Mouse (Mus musculus) midbrain, embryonic 13.5 days (tissue): ENCODE results near the gene Fam189a2. TPM values are rescaled to one million over a fixed set of nuclear protein-coding genes. Genes with fewer than 3 reads are reported as not detected.

Experiments used
- ATAC-seq: fragments of 200-750 bp; cut with Nextera tagmentation; 2 replicates; pipeline ENCODE4 v1.8.0; 2017; ENCODE audit warnings: mild to moderate bottlenecking, moderate TSS enrichment, moderate library complexity
- H3K27ac ChIP-seq: fragments of 300-500 bp; sonication (generic); 2 replicates; pipeline ENCODE4 v1.5.1; 2015; ENCODE audit warnings: inconsistent platforms, mild to moderate bottlenecking, moderate library complexity
- H3K27me3 ChIP-seq: fragments of 300-500 bp; sonication (generic); 2 replicates; pipeline ENCODE4 v1.6.1; 2015; ENCODE audit warnings: mild to moderate bottlenecking, inconsistent platforms
- H3K36me3 ChIP-seq: fragments of 300-500 bp; sonication (generic); 2 replicates; pipeline ENCODE4 v1.6.1; 2015; ENCODE audit warnings: mild to moderate bottlenecking, inconsistent platforms
- H3K4me1 ChIP-seq: fragments of 300-500 bp; sonication (generic); replicated peaks from 2 replicates; pipeline ENCODE4 v1.6.1; 2015; ENCODE audit warnings: inconsistent platforms
- H3K4me2 ChIP-seq: fragments of 300-500 bp; sonication (generic); replicated peaks from 2 replicates; pipeline ENCODE4 v1.6.1; 2015; ENCODE audit warnings: moderate library complexity, mild to moderate bottlenecking, inconsistent platforms
- H3K4me3 ChIP-seq: fragments of 300-500 bp; sonication (generic); replicated peaks from 2 replicates; pipeline ENCODE4 v1.5.1; 2015; ENCODE audit warnings: mild to moderate bottlenecking, inconsistent platforms
- H3K9ac ChIP-seq: fragments of 300-500 bp; sonication (generic); replicated peaks from 2 replicates; pipeline ENCODE4 v1.6.1; 2015; ENCODE audit warnings: mild to moderate bottlenecking, inconsistent platforms
- H3K9me3 ChIP-seq: fragments of 300-500 bp; sonication (generic); 2 replicates; pipeline ENCODE4 v1.6.1; 2016; ENCODE audit warnings: mild to moderate bottlenecking, inconsistent platforms
- WGBS: fragments of 180-500 bp; shearing (Covaris S2); methylation state at CpG from one replicate; pipeline ENCODE4 v1.1.7; 2015; 5-methylcytosine and 5-hydroxymethylcytosine counted together
- polyA plus RNA-seq: library from polyadenylated mRNA; unstranded; fragments of >200 nt; fragmentation: Nextera tagmentation; extraction: Ambion mirVana; gene quantifications from 2 replicates; pipeline ENCODE4 v1.2.1, GENCODE M21; 2015

The Fam189a2 gene
- polyA plus RNA-seq, 1 experiment from 2014 or later: 1.4 TPM

GRCm38 (mm10) chr19:24024131-24024530 is 6.7 kb downstream of the Fam189a2 start:
- Histone ChIP-seq H3K36me3 (no peaks in the 10 kb centered on the region), H3K27ac (no peak overlapping the region), H3K9me3 (no peaks in the 10 kb centered on the region), H3K4me2 (no peak overlapping the region), H3K9ac (no peak overlapping the region), H3K27me3 (peaks cover 13% of the 10 kb centered on the region), H3K4me1 (peaks cover 25% of the 10 kb centered on the region), H3K4me3 (no peak overlapping the region)
- 8% methylated on average over 9 of the region's 9 CpGs for WGBS
- ATAC-seq: peak; percentile 48; the same call in 1 of the 2 replicates

- H3K27me3 ChIP-seq: peaks cover 6% of the 10 kb centered on the region; the same call in 1 of the 2 replicates
- H3K9ac ChIP-seq: no peak overlapping the region
- WGBS: 79% methylated on average over 7 of the region's 7 CpGs
- H3K27ac ChIP-seq: peak overlapping the region; percentile 14; the same call in 1 of the 2 replicates
- ATAC-seq: no peak
- peaks cover 25% of the 10 kb centered on the region for H3K4me1 ChIP-seq
- no peaks in the 10 kb centered on the region for H3K36me3 ChIP-seq
- H3K4me2 ChIP-seq: no peak overlapping the region
- H3K4me3 ChIP-seq: no peak overlapping the region
- H3K9me3 ChIP-seq: no peaks in the 10 kb centered on the region
These were observed 7.5 kb downstream of the Fam189a2 start for GRCm38 (mm10) chr19:24023351-24023750.

- ATAC-seq: no peak
- H3K27me3 ChIP-seq: peaks cover under 1% of the 10 kb centered on the region; the same call in 1 of the 2 replicates
- no peaks in the 10 kb centered on the region for H3K9me3 ChIP-seq
- no peak overlapping the region for H3K27ac ChIP-seq
- H3K9ac ChIP-seq: no peak overlapping the region
- WGBS: 82% methylated on average over 3 of the region's 3 CpGs
- H3K4me1 ChIP-seq: peaks cover 29% of the 10 kb centered on the region
- no peak overlapping the region for H3K4me2 ChIP-seq
- H3K36me3 ChIP-seq: no peaks in the 10 kb centered on the region
- no peak overlapping the region for H3K4me3 ChIP-seq
These were observed 8.0 kb downstream of the Fam189a2 start for GRCm38 (mm10) chr19:24022771-24023170.

- H3K9ac ChIP-seq: no peak overlapping the region
- H3K9me3 ChIP-seq: no peaks in the 10 kb centered on the region
- WGBS: 92% methylated on average over 6 of the region's 6 CpGs
- no peaks in the 10 kb centered on the region for H3K36me3 ChIP-seq
- no peak for ATAC-seq
- no peaks in the 10 kb centered on the region; the same call in 1 of the 2 replicates for H3K27me3 ChIP-seq
- no peak overlapping the region for H3K4me3 ChIP-seq
- H3K4me2 ChIP-seq: no peak overlapping the region
- peaks cover 32% of the 10 kb centered on the region for H3K4me1 ChIP-seq
- H3K27ac ChIP-seq: no peak overlapping the region
These were observed 8.5 kb downstream of the Fam189a2 start for GRCm38 (mm10) chr19:24022301-24022700.

GRCm38 (mm10) chr19:24020736-24021135 is 10.1 kb downstream of the Fam189a2 start:
- H3K4me2 ChIP-seq: no peak overlapping the region
- WGBS: 88% methylated on average over 3 of the region's 3 CpGs
- peaks cover 41% of the 10 kb centered on the region for H3K4me1 ChIP-seq
- no peaks in the 10 kb centered on the region for H3K9me3 ChIP-seq
- no peak overlapping the region for H3K4me3 ChIP-seq
- no peak for ATAC-seq
- H3K27me3 ChIP-seq: no peaks in the 10 kb centered on the region; the same call in 1 of the 2 replicates
- H3K36me3 ChIP-seq: no peaks in the 10 kb centered on the region
- H3K27ac ChIP-seq: no peak overlapping the region
- no peak overlapping the region for H3K9ac ChIP-seq

- ATAC-seq: no peak
- no peak overlapping the region for H3K4me3 ChIP-seq
- H3K9ac ChIP-seq: no peak overlapping the region
- WGBS: 87% methylated on average over 9 of the region's 9 CpGs
- no peak overlapping the region for H3K4me2 ChIP-seq
- H3K9me3 ChIP-seq: no peaks in the 10 kb centered on the region
- H3K27me3 ChIP-seq: no peaks in the 10 kb centered on the region
- H3K27ac ChIP-seq: no peak overlapping the region
- H3K36me3 ChIP-seq: no peaks in the 10 kb centered on the region
- peaks cover 30% of the 10 kb centered on the region for H3K4me1 ChIP-seq
These were observed 11.2 kb downstream of the Fam189a2 start for GRCm38 (mm10) chr19:24019609-24020008.

- H3K27ac ChIP-seq: no peak overlapping the region
- H3K36me3 ChIP-seq: no peaks in the 10 kb centered on the region
- H3K4me1 ChIP-seq: peaks cover 22% of the 10 kb centered on the region
- H3K9ac ChIP-seq: no peak overlapping the region
- WGBS: 90% methylated on average over 3 of the region's 3 CpGs
- H3K4me2 ChIP-seq: no peak overlapping the region
- no peaks in the 10 kb centered on the region for H3K9me3 ChIP-seq
- no peak for ATAC-seq
- H3K4me3 ChIP-seq: no peak overlapping the region
- no peaks in the 10 kb centered on the region for H3K27me3 ChIP-seq
These were observed 12.4 kb downstream of the Fam189a2 start for GRCm38 (mm10) chr19:24018396-24018795.

GRCm38 (mm10) chr19:24017892-24018291 is 12.9 kb downstream of the Fam189a2 start:
- Histone ChIP-seq H3K4me1 (peaks cover 19% of the 10 kb centered on the region), H3K9me3 (no peaks in the 10 kb centered on the region), H3K27me3 (no peaks in the 10 kb centered on the region), H3K4me2 (no peak overlapping the region), H3K27ac (no peak overlapping the region), H3K36me3 (no peaks in the 10 kb centered on the region), H3K4me3 (no peak overlapping the region), H3K9ac (no peak overlapping the region)
- ATAC-seq: no peak
- 71% methylated on average over 3 of the region's 3 CpGs for WGBS

GRCm38 (mm10) chr19:24017427-24017826 is 13.4 kb downstream of the Fam189a2 start:
- Histone ChIP-seq H3K36me3 (no peaks in the 10 kb centered on the region), H3K4me3 (no peak overlapping the region), H3K4me1 (peaks cover 19% of the 10 kb centered on the region), H3K9me3 (no peaks in the 10 kb centered on the region), H3K9ac (no peak overlapping the region), H3K4me2 (no peak overlapping the region), H3K27ac (peak overlapping the region; percentile 55; the same call in 1 of the 2 replicates), H3K27me3 (no peaks in the 10 kb centered on the region)
- 22% methylated on average over 1 of the region's 1 CpGs for WGBS
- ATAC-seq: no peak

GRCm38 (mm10) chr19:24016706-24017386 is 14.0 kb downstream of the Fam189a2 start:
- Histone ChIP-seq H3K27ac (peak overlapping the region; percentile 55), H3K9me3 (peaks cover 2% of the 10 kb centered on the region; the same call in 1 of the 2 replicates), H3K27me3 (no peaks in the 10 kb centered on the region), H3K36me3 (no peaks in the 10 kb centered on the region), H3K4me1 (peaks cover 19% of the 10 kb centered on the region), H3K4me2 (no peak overlapping the region), H3K9ac (no peak overlapping the region), H3K4me3 (no peak overlapping the region)
- WGBS: 7% methylated on average over 3 of the region's 3 CpGs
- peak; percentile 77 for ATAC-seq

- no peak overlapping the region for H3K4me2 ChIP-seq
- peaks cover 8% of the 10 kb centered on the region; the same call in 1 of the 2 replicates for H3K9me3 ChIP-seq
- no peak overlapping the region for H3K27ac ChIP-seq
- peaks cover 19% of the 10 kb centered on the region for H3K4me1 ChIP-seq
- 87% methylated on average over 3 of the region's 3 CpGs for WGBS
- no peak overlapping the region for H3K9ac ChIP-seq
- H3K36me3 ChIP-seq: no peaks in the 10 kb centered on the region
- no peak overlapping the region for H3K4me3 ChIP-seq
- H3K27me3 ChIP-seq: no peaks in the 10 kb centered on the region
- no peak for ATAC-seq
These were observed 17.6 kb downstream of the Fam189a2 start for GRCm38 (mm10) chr19:24013241-24013640.

- no peak overlapping the region for H3K9ac ChIP-seq
- no peak for ATAC-seq
- H3K27me3 ChIP-seq: no peaks in the 10 kb centered on the region
- no peak overlapping the region for H3K4me3 ChIP-seq
- H3K4me2 ChIP-seq: no peak overlapping the region
- H3K4me1 ChIP-seq: peaks cover 14% of the 10 kb centered on the region
- H3K36me3 ChIP-seq: no peaks in the 10 kb centered on the region
- H3K9me3 ChIP-seq: peaks cover 8% of the 10 kb centered on the region; the same call in 1 of the 2 replicates
- 98% methylated on average over 8 of the region's 8 CpGs for WGBS
- no peak overlapping the region for H3K27ac ChIP-seq
These were observed 18.3 kb downstream of the Fam189a2 start for GRCm38 (mm10) chr19:24012479-24012878.
